ENCODE assay signal across 28 mouse cellular contexts in the genomic region with DNA sequence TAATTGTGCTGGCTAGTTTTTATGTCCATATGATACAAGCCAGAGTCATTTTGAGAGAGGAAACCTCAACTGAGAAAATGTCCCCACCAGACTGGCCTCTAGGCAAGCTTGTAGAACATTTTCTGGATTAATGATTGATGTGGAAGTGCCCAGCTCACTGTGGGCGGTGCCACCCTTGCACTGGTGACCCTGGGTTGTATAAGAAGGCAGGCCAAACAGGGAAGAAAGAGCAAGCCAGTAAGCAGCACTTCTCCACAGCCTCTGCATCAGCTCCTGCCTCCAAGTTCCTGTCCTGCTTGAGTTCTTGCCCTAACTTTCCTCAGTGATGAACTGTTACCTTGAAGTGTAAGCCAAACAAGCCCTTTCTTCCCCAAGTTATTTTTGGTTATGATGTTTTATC. TPM values are rescaled to one million over a fixed set of nuclear protein-coding genes. Genes with fewer than 3 reads are reported as not detected.
DNase-seq lines count a peak whose midpoint lies in the region; ATAC-seq and TF ChIP-seq lines count a peak whose summit lies in the region.
"Had no signal": no experiment of that assay in that cellular context is flagged by ENCODE, and none has a peak within 500 bp of the region (broad histone marks: within the 10 kb centered on the region; RNA-seq: fewer than 3 reads in every experiment).

No protein-coding gene starts in this region.

- ATAC-seq in liver, embryonic 11.5 days (replicated peaks; ENCODE audit: low FRiP score) = no peak
- peak; percentile 61 for ATAC-seq in liver, embryonic 16.5 days (ENCODE audit: low read depth)
- ATAC-seq in granulocyte monocyte progenitor cell, adult 5-6 weeks (replicated peaks; ENCODE audit: poor library complexity, severe bottlenecking) = no peak
- ATAC-seq in cerebellum, adult (ENCODE audit: insufficient number of reproducible peaks, low FRiP score, low TSS enrichment) = no peak
- ATAC-seq: CD4-positive, CD25-positive, alpha-beta regulatory T cell, adult 4 months; inflammation-experienced regulatory T-cells, adult 6 months; midbrain, embryonic 16.5 days; Patski had no signal

- H3K27ac ChIP-seq in liver, adult 2 months (replicated peaks; ENCODE audit: insufficient read depth, low read depth, low read length) = peak overlapping the region; percentile 93
- no peak overlapping the region for H3K27ac ChIP-seq in liver, embryonic 11.5 days (ENCODE audit: low read depth, low read length)
- 0 out of 2 replicates have a peak overlapping the region, but pooled peaks have one; percentile 8 for H3K27ac ChIP-seq in liver, embryonic 16.5 days (ENCODE audit: low read length)
- H3K27ac ChIP-seq: embryonic facial prominence, embryonic 15.5 days; gastrocnemius, adult 2 months; hindbrain, embryonic 12.5 days; limb, embryonic 12.5 days; stomach, embryonic 15.5 days had no signal

- peaks cover 5% of the 10 kb centered on the region for H3K36me3 ChIP-seq in liver, adult 2 months (ENCODE audit: control insufficient read depth, insufficient read depth, low read length)
- H3K36me3 ChIP-seq in liver, embryonic 11.5 days (ENCODE audit: control insufficient read depth, insufficient read depth, low read length) = no peaks in the 10 kb centered on the region
- H3K36me3 ChIP-seq in liver, embryonic 16.5 days (ENCODE audit: control insufficient read depth, insufficient read depth) = no peaks in the 10 kb centered on the region
- H3K36me3 ChIP-seq: embryonic facial prominence, embryonic 15.5 days; hindbrain, embryonic 12.5 days; limb, embryonic 12.5 days; stomach, embryonic 15.5 days had no signal

- peak overlapping the region; percentile 56 for H3K4me3 ChIP-seq in liver, adult 2 months (ENCODE audit: insufficient read depth, low read depth, low read length)
- H3K4me3 ChIP-seq in liver, embryonic 11.5 days (ENCODE audit: low read depth, low read length) = no peak overlapping the region
- H3K4me3 ChIP-seq in liver, embryonic 16.5 days (ENCODE audit: low read depth, low read length) = no peak overlapping the region
- H3K4me3 ChIP-seq: embryonic facial prominence, embryonic 15.5 days; gastrocnemius, adult 2 months; hindbrain, embryonic 12.5 days; limb, embryonic 12.5 days; megakaryocyte, embryonic 14.5 days; stomach, embryonic 15.5 days had no signal

- no peak for TF ChIP-seq CTCF in liver, adult 2 months (IDR thresholded peaks at IDR 0.05; ENCODE audit: low read depth, low read length)

- DNase-seq in liver, adult 2 months (ENCODE audit: extremely low read depth, low read depth, low spot score) = peak; percentile 95
- no peak for DNase-seq in liver, embryonic 11.5 days (ENCODE audit: low spot score)
- peak; percentile 77 for DNase-seq in kidney, adult 18-20 months
- DNase-seq in kidney, postnatal 10 days = peak; percentile 57
- DNase-seq in layer of hippocampus, adult 9-10 months (ENCODE audit: low spot score) = no peak
- DNase-seq: adrenal gland, postnatal 14 days; cerebellum, adult 11 months; cerebellum, postnatal 14 days; gastrocnemius, adult 2 months; heart, postnatal 10 days; layer of hippocampus, adult 9-11 months; right cerebral cortex, postnatal 14 days; thymus, adult 2 months had no signal

- H3K4me2 ChIP-seq in liver, embryonic 11.5 days = no peak overlapping the region
- peak overlapping the region; percentile 15; the same call in 1 of the 2 replicates for H3K4me2 ChIP-seq in liver, embryonic 16.5 days (ENCODE audit: low read depth, low read length)
- H3K4me2 ChIP-seq: embryonic facial prominence, embryonic 15.5 days; heart, embryonic 11.5 days; hindbrain, embryonic 12.5 days; limb, embryonic 12.5 days; stomach, embryonic 15.5 days had no signal

- peak; percentile 88 for TF ChIP-seq POLR2A in liver, adult 2 months (IDR thresholded peaks at IDR 0.05; ENCODE audit: extremely low read depth, insufficient read depth, low read length)

- no peaks in the 10 kb centered on the region for H3K9me3 ChIP-seq in liver, embryonic 11.5 days (ENCODE audit: control insufficient read depth, low read length)
- no peaks in the 10 kb centered on the region for H3K9me3 ChIP-seq in liver, embryonic 16.5 days (replicated peaks; ENCODE audit: control insufficient read depth, low read length)
- H3K9me3 ChIP-seq: embryonic facial prominence, embryonic 15.5 days; hindbrain, embryonic 12.5 days; limb, embryonic 12.5 days; megakaryocyte, embryonic 14.5 days; stomach, embryonic 15.5 days had no signal

- H3K79me2 ChIP-seq in liver, adult 2 months (ENCODE audit: control insufficient read depth, insufficient read depth, low read length) = peaks cover 6% of the 10 kb centered on the region; the same call in 1 of the 2 replicates

- peaks cover 15% of the 10 kb centered on the region for H3K4me1 ChIP-seq in liver, adult 2 months (ENCODE audit: control insufficient read depth, insufficient read depth, low read length)
- H3K4me1 ChIP-seq in liver, embryonic 11.5 days (replicated peaks; ENCODE audit: control insufficient read depth, insufficient read depth, low read length) = no peaks in the 10 kb centered on the region
- H3K4me1 ChIP-seq in liver, embryonic 16.5 days (ENCODE audit: control insufficient read depth, low read depth, low read length) = no peaks in the 10 kb centered on the region
- H3K4me1 ChIP-seq: embryonic facial prominence, embryonic 15.5 days; hindbrain, embryonic 12.5 days; limb, embryonic 12.5 days had no signal

- peak overlapping the region; percentile 38; the same call in 1 of the 2 replicates for H3K9ac ChIP-seq in liver, adult 2 months (ENCODE audit: low read depth, low read length)
- H3K9ac ChIP-seq in liver, embryonic 11.5 days (ENCODE audit: low read depth, low read length) = no peak overlapping the region
- H3K9ac ChIP-seq in liver, embryonic 16.5 days (ENCODE audit: low read depth, low read length) = no peak overlapping the region
- H3K9ac ChIP-seq: embryonic facial prominence, embryonic 15.5 days; hindbrain, embryonic 12.5 days; limb, embryonic 12.5 days; stomach, embryonic 15.5 days had no signal

- no peaks in the 10 kb centered on the region for H3K27me3 ChIP-seq in liver, adult 2 months (ENCODE audit: control insufficient read depth, insufficient read depth, low read length)
- H3K27me3 ChIP-seq in liver, embryonic 11.5 days (replicated peaks; ENCODE audit: control insufficient read depth, insufficient read depth, low read length) = no peaks in the 10 kb centered on the region; the same call in 1 of the 2 replicates
- no peaks in the 10 kb centered on the region for H3K27me3 ChIP-seq in liver, embryonic 16.5 days (ENCODE audit: control insufficient read depth, insufficient read depth, low read depth, low read length)
- H3K27me3 ChIP-seq: embryonic facial prominence, embryonic 15.5 days; hindbrain, embryonic 12.5 days; stomach, embryonic 15.5 days had no signal

- WGBS in liver, adult 2 months = 25% methylated on average over 1 of the region's 1 CpGs
- WGBS in liver, embryonic 11.5 days = 71% methylated on average over 1 of the region's 1 CpGs
- WGBS in liver, embryonic 16.5 days (ENCODE audit: insufficient replicate concordance) = 73% methylated on average over 1 of the region's 1 CpGs

RNA-seq across cellular contexts. Expression of gene Entpd8, which starts 1.1 kb away (rescaled TPM):
- total RNA-seq in liver, adult 2 months (2014; rRNA removed) = 84.8 and 91.8 TPM in 2 replicates
- polyA plus RNA-seq in liver, adult 2 months (2012; rRNA removed) = 159 and 196 TPM in 2 replicates
- polyA plus RNA-seq in liver, embryonic 11.5 days (2014; fragmentation: Nextera tagmentation; extraction: Ambion mirVana) = 0.90 and 1.7 TPM in 2 replicates
- polyA plus RNA-seq in liver, embryonic 16.5 days (2015; fragmentation: Nextera tagmentation; extraction: Ambion mirVana) = 5.3 and 8.0 TPM in 2 replicates
- not detected in 2 replicates for total RNA-seq in granulocyte monocyte progenitor cell, adult 5-6 weeks (2014; fragmentation: Nextera tagmentation)
- total RNA-seq in granulocyte monocyte progenitor cell, adult 5-6 weeks (2017) = not detected in 2 replicates
- total RNA-seq: ES-E14; gastrocnemius, adult 2 months; heart, postnatal 10 days; neutrophil, adult 5-6 weeks had no signal
- polyA plus RNA-seq: embryonic facial prominence, embryonic 15.5 days; heart, embryonic 11.5 days; hindbrain, embryonic 12.5 days; limb, embryonic 12.5 days; midbrain, embryonic 16.5 days; Patski had no signal

RNA-seq across cellular contexts. Expression of gene Noxa1, which starts 16.0 kb away (rescaled TPM):
- not detected in 2 replicates for total RNA-seq in liver, adult 2 months (2014; rRNA removed)
- 0.15 TPM in 1 of 2 replicates, not detected in the other for polyA plus RNA-seq in liver, adult 2 months (2012; rRNA removed)
- 0.69 and 1.0 TPM in 2 replicates for polyA plus RNA-seq in liver, embryonic 11.5 days (2014; fragmentation: Nextera tagmentation; extraction: Ambion mirVana)
- 0.82 and 0.85 TPM in 2 replicates for polyA plus RNA-seq in liver, embryonic 16.5 days (2015; fragmentation: Nextera tagmentation; extraction: Ambion mirVana)
- 1.3 TPM in 1 of 2 replicates, not detected in the other for total RNA-seq in granulocyte monocyte progenitor cell, adult 5-6 weeks (2014; fragmentation: Nextera tagmentation)
- not detected in 2 replicates for total RNA-seq in granulocyte monocyte progenitor cell, adult 5-6 weeks (2017)
- total RNA-seq: adrenal gland, postnatal 14 days; gastrocnemius, adult 2 months; heart, postnatal 10 days; neutrophil, adult 5-6 weeks had no signal
- polyA plus RNA-seq: limb, embryonic 12.5 days; midbrain, embryonic 16.5 days; Patski had no signal

RNA-seq across cellular contexts. Expression of gene Nsmf, which starts 24.8 kb away (rescaled TPM):
- total RNA-seq in liver, adult 2 months (2014; rRNA removed) = 71.2 and 76.2 TPM in 2 replicates
- 182 and 219 TPM in 2 replicates for polyA plus RNA-seq in liver, adult 2 months (2012; rRNA removed)
- polyA plus RNA-seq in liver, embryonic 11.5 days (2014; fragmentation: Nextera tagmentation; extraction: Ambion mirVana) = 29.0 and 32.6 TPM in 2 replicates
- 9.5 and 10.8 TPM in 2 replicates for polyA plus RNA-seq in liver, embryonic 16.5 days (2015; fragmentation: Nextera tagmentation; extraction: Ambion mirVana)
- total RNA-seq in granulocyte monocyte progenitor cell, adult 5-6 weeks (2014; fragmentation: Nextera tagmentation) = 18.6 and 19.2 TPM in 2 replicates
- 4.2 and 22.6 TPM in 2 replicates for total RNA-seq in granulocyte monocyte progenitor cell, adult 5-6 weeks (2017)

Comparison
In these comparisons a context has a peak if more than half of its experiments do, and no peak if none do; other contexts are left out.
1. DNase-seq: peak in liver, adult 2 months (single experiment), kidney, adult 18-20 months (single experiment) and kidney, postnatal 10 days (single experiment); none in liver, embryonic 11.5 days (single experiment) and layer of hippocampus, adult 9-10 months (single experiment).
2. RNA of gene Entpd8, which starts 1.1 kb away (polyA plus RNA-seq): 159 to 196 TPM in liver, adult 2 months; 5.3 to 8.0 TPM in liver, embryonic 16.5 days and 0.90 to 1.7 TPM in liver, embryonic 11.5 days; every median in the first group is over 10 times any median in the second.